Mouse (Mus musculus): ENCODE measurements around the gene Cnot1.

- TF ChIP-seq CTCF (IDR thresholded peaks at IDR 0.05; ENCODE audit: insufficient read depth, low read depth, low read length) (no peak), POLR2A (IDR thresholded peaks at IDR 0.05; ENCODE audit: insufficient read depth, low read depth, low read length) (peak; percentile 27; the same call in 1 of the 2 replicates)
Measured at GRCm38 (mm10) chr8:95807861-95808260, 597 bp upstream of the Cnot1 start.

Measured in olfactory bulb, adult 2 months (tissue).